8 mouse cellular contexts compared by ENCODE assay signal in genomic region chr17:56036176-56036900, GRCm38 (mm10). TPM values are rescaled to one million over a fixed set of nuclear protein-coding genes. Genes with fewer than 3 reads are reported as not detected.
DNase-seq lines count a peak whose midpoint lies in the region; ATAC-seq and TF ChIP-seq lines count a peak whose summit lies in the region.

TSS of gene Sh3gl1 (minus strand) at chr17:56036635.

- H3K27me3 ChIP-seq in C2C12 (ENCODE audit: control insufficient read depth, insufficient read depth, insufficient read length): no peaks in the 10 kb centered on the region
- H3K27me3 ChIP-seq in erythroblast, embryonic 14.5 days (ENCODE audit: control insufficient read depth): no peaks in the 10 kb centered on the region
- no peaks in the 10 kb centered on the region for H3K27me3 ChIP-seq in heart, embryonic 11.5 days (ENCODE audit: control insufficient read depth, insufficient read depth, low read length)
- no peaks in the 10 kb centered on the region for H3K27me3 ChIP-seq in kidney, embryonic 16.5 days (ENCODE audit: insufficient read depth, low read length)
- no peaks in the 10 kb centered on the region for H3K27me3 ChIP-seq in liver, adult 2 months (ENCODE audit: control insufficient read depth, insufficient read depth, low read length)
- no peaks in the 10 kb centered on the region for H3K27me3 ChIP-seq in myocyte (ENCODE audit: control insufficient read depth, insufficient read depth, insufficient read length)
- H3K27me3 ChIP-seq in splenic B cell, adult 2 months (ENCODE audit: control insufficient read depth, insufficient read depth, low read length, poor library complexity, severe bottlenecking): no peaks in the 10 kb centered on the region

- peaks cover 12% of the 10 kb centered on the region for H3K36me3 ChIP-seq in C2C12 (ENCODE audit: control insufficient read depth, insufficient read depth)
- H3K36me3 ChIP-seq in erythroblast, embryonic 14.5 days (ENCODE audit: control insufficient read depth): peaks cover 35% of the 10 kb centered on the region
- H3K36me3 ChIP-seq in heart, embryonic 11.5 days (ENCODE audit: control insufficient read depth, insufficient read depth, low read length): peaks cover 2% of the 10 kb centered on the region; the same call in 1 of the 2 replicates
- 0 out of 2 replicates have a peak, but pooled peaks cover 13% of the 10 kb centered on the region for H3K36me3 ChIP-seq in kidney, embryonic 16.5 days (ENCODE audit: insufficient read depth, low read length)
- H3K36me3 ChIP-seq in liver, adult 2 months (ENCODE audit: control insufficient read depth, insufficient read depth, low read length): no peaks in the 10 kb centered on the region
- no peaks in the 10 kb centered on the region for H3K36me3 ChIP-seq in myocyte (ENCODE audit: control insufficient read depth, insufficient read depth)
- no peaks in the 10 kb centered on the region for H3K36me3 ChIP-seq in splenic B cell, adult 2 months (ENCODE audit: control insufficient read depth, insufficient read depth, low read length, poor library complexity, severe bottlenecking)

- TF ChIP-seq POLR2A in brain, embryonic 14.5 days (IDR thresholded peaks at IDR 0.05; ENCODE audit: borderline replicate concordance, extremely low read depth, insufficient read depth, insufficient read length, poor library complexity, severe bottlenecking): peak; percentile 86
- peak; percentile 86 for TF ChIP-seq POLR2A in liver, adult 2 months (IDR thresholded peaks at IDR 0.05; ENCODE audit: extremely low read depth, insufficient read depth, low read length)
- TF ChIP-seq POLR2A in myocyte (IDR thresholded peaks at IDR 0.05; ENCODE audit: insufficient read length, low read depth): peak; percentile 90

- H3K4me3 ChIP-seq in C2C12 (ENCODE audit: insufficient read depth, poor library complexity, severe bottlenecking) (peak within 1 kb of the TSS; percentile 91), myocyte (peak within 1 kb of the TSS; percentile 80)
- peak within 1 kb of the TSS; percentile 70 for H3K4me3 ChIP-seq in erythroblast, embryonic 14.5 days (replicated peaks)
- H3K4me3 ChIP-seq in heart, embryonic 11.5 days (ENCODE audit: low read depth, low read length): peak within 1 kb of the TSS; percentile 90
- peak within 1 kb of the TSS; percentile 97 for H3K4me3 ChIP-seq in kidney, embryonic 16.5 days (ENCODE audit: low read length)
- peak within 1 kb of the TSS; percentile 83 for H3K4me3 ChIP-seq in liver, adult 2 months (ENCODE audit: insufficient read depth, low read depth, low read length)

- DNase-seq in brain, embryonic 14.5 days (ENCODE audit: low read depth): peak; percentile 99
- DNase-seq in liver, adult 2 months (ENCODE audit: extremely low read depth, low read depth, low spot score): peak; percentile 86
- DNase-seq in splenic B cell, adult 2 months (ENCODE audit: low read depth, low spot score): peak; percentile 99

- H3K27ac ChIP-seq in heart, embryonic 11.5 days (ENCODE audit: low read depth, low read length): peak within 1 kb of the TSS; percentile 92
- peak within 1 kb of the TSS; percentile 89 for H3K27ac ChIP-seq in kidney, embryonic 16.5 days (ENCODE audit: low read length)
- H3K27ac ChIP-seq in liver, adult 2 months (replicated peaks; ENCODE audit: insufficient read depth, low read depth, low read length): peak within 1 kb of the TSS; percentile 83

- TF ChIP-seq CTCF in C2C12 (IDR thresholded peaks at IDR 0.05; ENCODE audit: control insufficient read depth, insufficient read depth, insufficient read length): peak; percentile 97
- peak; percentile 100 for TF ChIP-seq CTCF in brain, embryonic 14.5 days (IDR thresholded peaks at IDR 0.05; ENCODE audit: borderline replicate concordance, extremely low read depth, insufficient read depth, insufficient read length)
- TF ChIP-seq CTCF in liver, adult 2 months (IDR thresholded peaks at IDR 0.05; ENCODE audit: low read depth, low read length): peak; percentile 96

- peak; percentile 88 for ATAC-seq in heart, embryonic 11.5 days (replicated peaks; ENCODE audit: insufficient number of reproducible peaks, low FRiP score, low TSS enrichment)
- peak; percentile 88 for ATAC-seq in kidney, embryonic 16.5 days (ENCODE audit: low FRiP score, low TSS enrichment)

- H3K4me2 ChIP-seq in heart, embryonic 11.5 days: peak within 1 kb of the TSS; percentile 82
- H3K4me2 ChIP-seq in kidney, embryonic 16.5 days (replicated peaks; ENCODE audit: low read depth, low read length): peak within 1 kb of the TSS; percentile 69
- peak within 1 kb of the TSS; percentile 91 for H3K4me2 ChIP-seq in myocyte (ENCODE audit: low read depth)

- WGBS in heart, embryonic 11.5 days (ENCODE audit: insufficient replicate concordance): under 1% methylated on average over 74 of the region's 74 CpGs
- WGBS in kidney, embryonic 16.5 days: under 1% methylated on average over 71 of the region's 74 CpGs
- WGBS in liver, adult 2 months: under 1% methylated on average over 74 of the region's 74 CpGs

- peaks cover 62% of the 10 kb centered on the region for H3K79me2 ChIP-seq in C2C12 (ENCODE audit: control insufficient read depth, insufficient read depth)
- peaks cover 39% of the 10 kb centered on the region for H3K79me2 ChIP-seq in liver, adult 2 months (ENCODE audit: control insufficient read depth, insufficient read depth, low read length)
- H3K79me2 ChIP-seq in myocyte (ENCODE audit: control insufficient read depth, insufficient read depth): peaks cover 58% of the 10 kb centered on the region

- H3ac ChIP-seq in C2C12 (ENCODE audit: control insufficient read depth, insufficient read length, low read depth) (peak within 1 kb of the TSS; percentile 99), myocyte (ENCODE audit: control insufficient read depth, insufficient read length) (peak within 1 kb of the TSS; percentile 53)

- H3K4me1 ChIP-seq in erythroblast, embryonic 14.5 days (ENCODE audit: control insufficient read depth): peaks cover 68% of the 10 kb centered on the region
- peaks cover 15% of the 10 kb centered on the region for H3K4me1 ChIP-seq in heart, embryonic 11.5 days (ENCODE audit: control insufficient read depth, insufficient read depth, low read length)
- H3K4me1 ChIP-seq in kidney, embryonic 16.5 days (ENCODE audit: insufficient read depth, low read length): peaks cover 49% of the 10 kb centered on the region
- H3K4me1 ChIP-seq in liver, adult 2 months (ENCODE audit: control insufficient read depth, insufficient read depth, low read length): peaks cover 28% of the 10 kb centered on the region

- H3K9ac ChIP-seq in heart, embryonic 11.5 days (ENCODE audit: low read depth, low read length): peak within 1 kb of the TSS; percentile 95
- peak within 1 kb of the TSS; percentile 96 for H3K9ac ChIP-seq in kidney, embryonic 16.5 days (replicated peaks; ENCODE audit: low read length)
- H3K9ac ChIP-seq in liver, adult 2 months (ENCODE audit: low read depth, low read length): peak within 1 kb of the TSS; percentile 93

- H3K9me3 ChIP-seq in erythroblast, embryonic 14.5 days (ENCODE audit: control insufficient read depth, low read length): no peaks in the 10 kb centered on the region
- H3K9me3 ChIP-seq in heart, embryonic 11.5 days (replicated peaks; ENCODE audit: control insufficient read depth, low read length): no peaks in the 10 kb centered on the region
- no peaks in the 10 kb centered on the region for H3K9me3 ChIP-seq in kidney, embryonic 16.5 days (ENCODE audit: low read length)

- H3K79me3 ChIP-seq in C2C12 (ENCODE audit: low read depth): peaks cover 52% of the 10 kb centered on the region

TF ChIP-seq in C2C12, 6 proteins besides CTCF, POLR2A, EP300 and RAD21:
- no peak for TF ChIP-seq USF1 (IDR thresholded peaks at IDR 0.05; ENCODE audit: low read depth)
- TF ChIP-seq MAX (IDR thresholded peaks at IDR 0.05): peak; percentile 90
- TF ChIP-seq MYOD1 (IDR thresholded peaks at IDR 0.05; ENCODE audit: control insufficient read depth, insufficient read length, low read depth): no peak

TF ChIP-seq in myocyte, 11 proteins besides CTCF, POLR2A, EP300 and RAD21:
- TF ChIP-seq MYOG (IDR thresholded peaks at IDR 0.05; ENCODE audit: control insufficient read depth in 1 of 3, insufficient read depth in 1 of 3, insufficient read length in 2 of 3, low read depth in 2 of 3): peak in 1 of 3 experiments; percentile 54
- TF ChIP-seq E2F4 (IDR thresholded peaks at IDR 0.05; ENCODE audit: insufficient read depth): peak; percentile 69
- TF ChIP-seq SRF (IDR thresholded peaks at IDR 0.05; ENCODE audit: control insufficient read depth, insufficient read length, low read depth): peak; percentile 45
- TF ChIP-seq CEBPB (IDR thresholded peaks at IDR 0.05; ENCODE audit: insufficient read depth, poor library complexity, severe bottlenecking): no peak
- no peak for TF ChIP-seq REST (IDR thresholded peaks at IDR 0.05; ENCODE audit: insufficient read depth, insufficient read length)
- no peak for TF ChIP-seq TCF3 (IDR thresholded peaks at IDR 0.05; ENCODE audit: insufficient read length, low read depth)
- TF ChIP-seq POLR2AphosphoS2 (IDR thresholded peaks at IDR 0.05; ENCODE audit: insufficient read length, low read depth): peak; percentile 91
- no peak for TF ChIP-seq TCF12 (IDR thresholded peaks at IDR 0.05; ENCODE audit: insufficient read depth, poor library complexity, severe bottlenecking)
- no peak for TF ChIP-seq USF1 (IDR thresholded peaks at IDR 0.05; ENCODE audit: low read depth)
- TF ChIP-seq MYOD1 (IDR thresholded peaks at IDR 0.05; ENCODE audit: control insufficient read depth in 1 of 3, insufficient read length in 2 of 3, low read depth in 2 of 3): peak in 2 of 3 experiments; percentile 9 to 75
- peak; percentile 37 for TF ChIP-seq MAX (IDR thresholded peaks at IDR 0.05; ENCODE audit: low read depth)

RNA-seq across cellular contexts. Expression of gene Sh3gl1, which starts in this region (rescaled TPM):
- polyA plus RNA-seq in C2C12 (2012; fragmentation: generic; extraction: Trizol): 83.9 TPM
- polyA plus RNA-seq in brain, embryonic 14.5 days (2012; rRNA removed): 90.3 and 121 TPM in 2 replicates
- polyA plus RNA-seq in erythroblast, embryonic 14.5 days (2012): 5.9 TPM in 2 replicates
- polyA plus RNA-seq in heart, embryonic 11.5 days (2014; fragmentation: Nextera tagmentation; extraction: Ambion mirVana): 89.9 and 90.6 TPM in 2 replicates
- polyA plus RNA-seq in kidney, embryonic 16.5 days (2015; fragmentation: Nextera tagmentation; extraction: Ambion mirVana): 189 and 190 TPM in 2 replicates
- 8.8 and 10.5 TPM in 2 replicates for total RNA-seq in liver, adult 2 months (2014; rRNA removed)
- polyA plus RNA-seq in liver, adult 2 months (2012; rRNA removed): 33.5 and 40.0 TPM in 2 replicates
- 66.9 TPM for polyA plus RNA-seq in myocyte (2012; fragmentation: generic; extraction: Trizol)

Comparison
In these comparisons a context has a peak if more than half of its experiments do, and no peak if none do; other contexts are left out.
1. Peak in every context shown above with its lines: DNase-seq, ATAC-seq, H3K4me3 ChIP-seq and H3K27ac ChIP-seq.